Mouse (Mus musculus) intestine, embryonic 14.5 days (tissue): Measurements from ENCODE around the gene Ubr7. TPM values are rescaled to one million over a fixed set of nuclear protein-coding genes. Genes with fewer than 3 reads are reported as not detected.

Source experiments
- ATAC-seq: fragments of 200-750 bp; cut with Nextera tagmentation; replicated peaks from 2 replicates; pipeline ENCODE4 v1.8.0; 2017; ENCODE audit warnings: low read depth, moderate number of reproducible peaks, moderate TSS enrichment, moderate library complexity; ENCODE audit not compliant: low FRiP score, low TSS enrichment
- DNase-seq: peaks from one replicate; pipeline ENCODE4 v3.0.0-alpha.2; 2018; ENCODE audit warnings: low spot score
- H3K27ac ChIP-seq: fragments of 300-500 bp; sonication (generic); 2 replicates; pipeline ENCODE4 v1.5.1; 2014; ENCODE audit warnings: low read depth, mild to moderate bottlenecking, control low read depth
- H3K27me3 ChIP-seq: fragments of 300-500 bp; sonication (generic); replicated peaks from 2 replicates; pipeline ENCODE4 v1.6.1; 2014; ENCODE audit warnings: low read length, control low read depth; ENCODE audit not compliant: control insufficient read depth, insufficient read depth
- H3K36me3 ChIP-seq: fragments of 300-500 bp; sonication (generic); 2 replicates; pipeline ENCODE4 v1.6.1; 2014; ENCODE audit warnings: low read length, control low read depth; ENCODE audit not compliant: control insufficient read depth, insufficient read depth
- H3K4me1 ChIP-seq: fragments of 300-500 bp; sonication (generic); replicated peaks from 2 replicates; pipeline ENCODE4 v1.6.1; 2014; ENCODE audit warnings: low read length, control low read depth, mixed read lengths; ENCODE audit not compliant: control insufficient read depth, insufficient read depth
- H3K4me2 ChIP-seq: fragments of 300-500 bp; sonication (generic); 2 replicates; pipeline ENCODE4 v1.6.1; 2014; ENCODE audit warnings: low read length
- H3K4me3 ChIP-seq: fragments of 300-500 bp; sonication (generic); 2 replicates; pipeline ENCODE4 v1.5.1; 2014; ENCODE audit warnings: low read depth, low read length, control low read depth, mixed read lengths
- H3K9ac ChIP-seq: fragments of 300-500 bp; sonication (generic); 2 replicates; pipeline ENCODE4 v1.6.1; 2014; ENCODE audit warnings: mild to moderate bottlenecking, low read length
- H3K9me3 ChIP-seq: fragments of 300-500 bp; sonication (generic); 2 replicates; pipeline ENCODE4 v1.6.1; 2016; ENCODE audit warnings: low read length, control low read depth; ENCODE audit not compliant: control insufficient read depth
- WGBS: fragments of 180-500 bp; shearing (Covaris S2); extraction: QIAGEN DNeasy Blood & Tissue Kit; methylation state at CpG from one replicate; pipeline ENCODE4 v1.1.7; 2014; 5-methylcytosine and 5-hydroxymethylcytosine counted together
- polyA plus RNA-seq: library from polyadenylated mRNA; unstranded; fragments of >200 nt; fragmentation: Nextera tagmentation; extraction: Ambion mirVana; gene quantifications from 2 replicates; pipeline ENCODE4 v1.2.1, GENCODE M21; 2014

The Ubr7 gene
- polyA plus RNA-seq, 1 experiment from 2014 or later, result 45.7 TPM

- Histone ChIP-seq H3K4me3 (peak overlapping the region; percentile 83), H3K27me3 (no peaks in the 10 kb centered on the region), H3K9me3 (no peaks in the 10 kb centered on the region), H3K36me3 (peaks cover 5% of the 10 kb centered on the region; the same call in 1 of the 2 replicates), H3K4me2 (peak overlapping the region; percentile 74), H3K27ac (peak overlapping the region; percentile 87), H3K4me1 (peaks cover 10% of the 10 kb centered on the region; the same call in 1 of the 2 replicates), H3K9ac (peak overlapping the region; percentile 74)
- no peak for DNase-seq
- peak; percentile 86 for ATAC-seq
- under 1% methylated on average over 46 of the region's 46 CpGs for WGBS
Observed at GRCm38 (mm10) chr12:102757055-102757688, 595 bp upstream of the Ubr7 start.

GRCm38 (mm10) chr12:102758403-102758756 lies 613 bp downstream of the Ubr7 start, which contains the start of gene Gm20604:
Gene Gm20604 (minus strand): TSS chr12:102758672.
- H3K4me1 ChIP-seq, result peaks cover 10% of the 10 kb centered on the region; the same call in 1 of the 2 replicates
- no peaks in the 10 kb centered on the region for H3K9me3 ChIP-seq
- H3K27me3 ChIP-seq, result no peaks in the 10 kb centered on the region
- peak within 1 kb of the TSS; percentile 87 for H3K27ac ChIP-seq
- H3K4me2 ChIP-seq, result peak within 1 kb of the TSS; percentile 94
- H3K4me3 ChIP-seq, result peak within 1 kb of the TSS; percentile 83
- no peak for ATAC-seq
- WGBS, result under 1% methylated on average over 10 of the region's 10 CpGs
- H3K9ac ChIP-seq, result peak within 1 kb of the TSS; percentile 74
- peaks cover 14% of the 10 kb centered on the region for H3K36me3 ChIP-seq
- DNase-seq, result peak; percentile 56

GRCm38 (mm10) chr12:102758936-102759335 lies 1.2 kb downstream of the Ubr7 start:
- H3K27ac ChIP-seq, result no peak overlapping the region; the same call in 1 of the 2 replicates
- peak overlapping the region; percentile 94 for H3K4me2 ChIP-seq
- no peak for DNase-seq
- H3K36me3 ChIP-seq, result peaks cover 16% of the 10 kb centered on the region
- H3K4me3 ChIP-seq, result peak overlapping the region; percentile 83
- H3K27me3 ChIP-seq, result no peaks in the 10 kb centered on the region
- peaks cover 10% of the 10 kb centered on the region; the same call in 1 of the 2 replicates for H3K4me1 ChIP-seq
- no peak for ATAC-seq
- peak overlapping the region; percentile 74 for H3K9ac ChIP-seq
- 5% methylated on average over 5 of the region's 5 CpGs for WGBS
- H3K9me3 ChIP-seq, result no peaks in the 10 kb centered on the region

- Histone ChIP-seq H3K36me3 (peaks cover 39% of the 10 kb centered on the region), H3K4me3 (no peak overlapping the region), H3K9me3 (no peaks in the 10 kb centered on the region), H3K9ac (no peak overlapping the region), H3K4me1 (peaks cover 10% of the 10 kb centered on the region; the same call in 1 of the 2 replicates), H3K4me2 (no peak overlapping the region), H3K27ac (no peak overlapping the region), H3K27me3 (no peaks in the 10 kb centered on the region)
- 81% methylated on average over 3 of the region's 3 CpGs for WGBS
- ATAC-seq (no peak), DNase-seq (no peak)
Observed at GRCm38 (mm10) chr12:102761668-102762067, 3.9 kb downstream of the Ubr7 start.

- H3K9me3 ChIP-seq, result no peaks in the 10 kb centered on the region
- H3K4me2 ChIP-seq, result no peak overlapping the region
- H3K36me3 ChIP-seq, result peaks cover 58% of the 10 kb centered on the region
- H3K4me1 ChIP-seq, result peaks cover 8% of the 10 kb centered on the region; the same call in 1 of the 2 replicates
- no peak overlapping the region for H3K27ac ChIP-seq
- ATAC-seq (no peak), DNase-seq (no peak)
- no peaks in the 10 kb centered on the region for H3K27me3 ChIP-seq
- no peak overlapping the region for H3K9ac ChIP-seq
- H3K4me3 ChIP-seq, result no peak overlapping the region
Observed at GRCm38 (mm10) chr12:102763696-102764095, 5.9 kb downstream of the Ubr7 start.

- Histone ChIP-seq H3K4me2 (no peak overlapping the region), H3K9ac (no peak overlapping the region), H3K4me1 (no peaks in the 10 kb centered on the region), H3K27me3 (no peaks in the 10 kb centered on the region), H3K4me3 (no peak overlapping the region), H3K36me3 (peaks cover 96% of the 10 kb centered on the region), H3K27ac (no peak overlapping the region), H3K9me3 (no peaks in the 10 kb centered on the region)
- DNase-seq, result no peak
- ATAC-seq, result no peak
- WGBS, result 92% methylated on average over 4 of the region's 4 CpGs
Observed at GRCm38 (mm10) chr12:102769000-102769399, 11.2 kb downstream of the Ubr7 start.

GRCm38 (mm10) chr12:102771601-102772000 lies 13.8 kb downstream of the Ubr7 start:
- no peak for DNase-seq
- Histone ChIP-seq H3K27me3 (no peaks in the 10 kb centered on the region), H3K27ac (no peak overlapping the region), H3K4me1 (no peaks in the 10 kb centered on the region), H3K9ac (no peak overlapping the region), H3K9me3 (no peaks in the 10 kb centered on the region), H3K4me3 (no peak overlapping the region), H3K4me2 (no peak overlapping the region), H3K36me3 (peaks cover 95% of the 10 kb centered on the region)
- 94% methylated on average over 8 of the region's 8 CpGs for WGBS
- ATAC-seq, result no peak

GRCm38 (mm10) chr12:102772676-102773075 lies 14.9 kb downstream of the Ubr7 start:
- H3K9ac ChIP-seq, result no peak overlapping the region
- DNase-seq (no peak), ATAC-seq (no peak)
- no peak overlapping the region for H3K4me3 ChIP-seq
- H3K36me3 ChIP-seq, result peaks cover 96% of the 10 kb centered on the region
- no peaks in the 10 kb centered on the region for H3K9me3 ChIP-seq
- no peaks in the 10 kb centered on the region for H3K4me1 ChIP-seq
- no peaks in the 10 kb centered on the region for H3K27me3 ChIP-seq
- no peak overlapping the region for H3K4me2 ChIP-seq
- no peak overlapping the region for H3K27ac ChIP-seq
- 96% methylated on average over 5 of the region's 5 CpGs for WGBS

GRCm38 (mm10) chr12:102776035-102776434 lies 18.3 kb downstream of the Ubr7 start:
- Histone ChIP-seq H3K4me2 (no peak overlapping the region), H3K27me3 (no peaks in the 10 kb centered on the region), H3K4me1 (no peaks in the 10 kb centered on the region), H3K36me3 (peaks cover 73% of the 10 kb centered on the region), H3K9ac (no peak overlapping the region), H3K9me3 (no peaks in the 10 kb centered on the region), H3K4me3 (no peak overlapping the region), H3K27ac (no peak overlapping the region)
- ATAC-seq (no peak), DNase-seq (no peak)
- 91% methylated on average over 14 of the region's 14 CpGs for WGBS
